Mouse (Mus musculus): ENCODE measurements around the gene Adipor1. TPM values are rescaled to one million over a fixed set of nuclear protein-coding genes. Genes with fewer than 3 reads are reported as not detected.

Gene Adipor1
- total RNA-seq, 1 experiment from 2014 or later = 36.4 TPM

GRCm38 (mm10) chr1:134460294-134461284 is 45.4 kb downstream of the Adipor1 start:
- no peak; the same call in 1 of the 2 replicates for ATAC-seq (replicated peaks; ENCODE audit: low read depth, poor library complexity, severe bottlenecking)

Other genes starting within 250 kb of the Adipor1 start
- 3.1 and 8.3 TPM in 2 replicates for gene Chil1, start 233.2 kb upstream of the Adipor1 start, total RNA-seq (2017)
- not detected in 2 replicates for gene Mybph, start 221.9 kb upstream of the Adipor1 start, total RNA-seq (2017)
- not detected in 2 replicates for gene Adora1, start 179.9 kb upstream of the Adipor1 start, total RNA-seq (2017)
- not detected in 2 replicates for gene Myog, start 125.4 kb upstream of the Adipor1 start, total RNA-seq (2017)
- gene Ppfia4, start 82.5 kb upstream of the Adipor1 start, total RNA-seq (2017) = 5.1 and 5.3 TPM in 2 replicates
- gene Tmem183a, start 53.4 kb upstream of the Adipor1 start, total RNA-seq (2017) = 44.0 and 51.2 TPM in 2 replicates
- not detected in 2 replicates for gene 4933406M09Rik, start 29.4 kb upstream of the Adipor1 start, total RNA-seq (2017)
- 22.5 and 23.4 TPM in 2 replicates for gene Cyb5r1, start 9.8 kb upstream of the Adipor1 start, total RNA-seq (2017)
- 21.8 and 28.1 TPM in 2 replicates for gene Klhl12, start 40.2 kb downstream of the Adipor1 start, total RNA-seq (2017)
- gene Rabif, start 79.3 kb downstream of the Adipor1 start, total RNA-seq (2017) = 15.2 and 18.3 TPM in 2 replicates
- not detected in 2 replicates for gene Mgat4e, start 134.3 kb downstream of the Adipor1 start, total RNA-seq (2017)
- 32.7 and 35.6 TPM in 2 replicates for gene Kdm5b, start 144.8 kb downstream of the Adipor1 start, total RNA-seq (2017)
- 0.05 TPM in 1 of 2 replicates, not detected in the other for gene Syt2, start 231.3 kb downstream of the Adipor1 start, total RNA-seq (2017)

Measured in common myeloid progenitor, adult 5-6 weeks (primary cell).